Mouse (Mus musculus) embryo, embryonic 9.5 days (tissue): ENCODE measurements around the gene Slc35g3.
A peak's percentile ranks its signal among the peaks of the same experiment; 100 is the strongest.

Experiments used
- DNase-seq: peaks from one replicate; pipeline ENCODE4 v3.0.0-alpha.2; 2017; ENCODE audit errors: extremely low spot score

Gene Slc35g3

DNA sequence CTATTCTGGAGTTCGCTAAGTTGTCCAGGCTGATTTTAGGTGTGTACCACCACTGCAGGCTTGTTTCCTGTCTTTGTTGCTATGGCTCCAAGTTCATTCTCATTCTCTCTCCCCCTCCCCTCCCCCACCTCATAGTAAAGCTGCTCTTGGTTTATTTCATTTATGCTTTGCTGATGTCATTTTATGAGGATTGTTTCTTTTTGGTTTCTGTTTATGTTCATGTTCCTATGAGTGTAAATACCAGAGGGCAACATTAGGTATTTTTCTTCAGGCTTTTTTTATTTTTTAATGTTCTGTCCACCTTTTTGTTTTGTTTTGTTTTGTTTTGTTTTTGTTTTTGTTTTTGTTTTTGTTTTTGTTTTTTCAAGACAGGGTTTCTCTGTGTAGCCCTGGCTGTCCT is at the start of gene Slc35g3:
TSS of gene Slc35g3 (minus strand) at position 101 of the 400 bp plus-strand sequence.
- DNase-seq = no peak

DNA sequence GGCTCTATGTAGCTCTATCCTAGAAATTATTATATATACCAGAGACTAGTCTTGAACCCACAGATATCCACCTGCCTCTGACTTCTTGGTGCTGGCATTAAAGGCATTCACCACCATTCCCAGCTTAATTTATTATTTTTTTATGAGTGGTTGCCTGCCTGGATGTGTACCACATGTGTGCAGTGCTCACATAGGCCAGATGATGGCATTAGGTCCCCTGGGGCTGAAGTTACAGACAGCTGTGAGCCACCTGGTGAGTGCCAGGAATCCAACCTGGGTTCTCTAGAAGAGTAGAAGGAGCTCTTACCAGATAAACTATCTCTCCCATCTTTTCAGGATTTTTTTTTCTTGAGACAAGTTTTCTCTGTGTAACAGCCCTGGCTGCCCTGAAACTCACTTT is 48.5 kb upstream of the Slc35g3 start:
- no peak for DNase-seq

GRCm38 (mm10) chr11:69807641-69808040 is 45.9 kb upstream of the Slc35g3 start:
- DNase-seq = no peak

GRCm38 (mm10) chr11:69806378-69806777 is 44.6 kb upstream of the Slc35g3 start:
- no peak for DNase-seq

DNA sequence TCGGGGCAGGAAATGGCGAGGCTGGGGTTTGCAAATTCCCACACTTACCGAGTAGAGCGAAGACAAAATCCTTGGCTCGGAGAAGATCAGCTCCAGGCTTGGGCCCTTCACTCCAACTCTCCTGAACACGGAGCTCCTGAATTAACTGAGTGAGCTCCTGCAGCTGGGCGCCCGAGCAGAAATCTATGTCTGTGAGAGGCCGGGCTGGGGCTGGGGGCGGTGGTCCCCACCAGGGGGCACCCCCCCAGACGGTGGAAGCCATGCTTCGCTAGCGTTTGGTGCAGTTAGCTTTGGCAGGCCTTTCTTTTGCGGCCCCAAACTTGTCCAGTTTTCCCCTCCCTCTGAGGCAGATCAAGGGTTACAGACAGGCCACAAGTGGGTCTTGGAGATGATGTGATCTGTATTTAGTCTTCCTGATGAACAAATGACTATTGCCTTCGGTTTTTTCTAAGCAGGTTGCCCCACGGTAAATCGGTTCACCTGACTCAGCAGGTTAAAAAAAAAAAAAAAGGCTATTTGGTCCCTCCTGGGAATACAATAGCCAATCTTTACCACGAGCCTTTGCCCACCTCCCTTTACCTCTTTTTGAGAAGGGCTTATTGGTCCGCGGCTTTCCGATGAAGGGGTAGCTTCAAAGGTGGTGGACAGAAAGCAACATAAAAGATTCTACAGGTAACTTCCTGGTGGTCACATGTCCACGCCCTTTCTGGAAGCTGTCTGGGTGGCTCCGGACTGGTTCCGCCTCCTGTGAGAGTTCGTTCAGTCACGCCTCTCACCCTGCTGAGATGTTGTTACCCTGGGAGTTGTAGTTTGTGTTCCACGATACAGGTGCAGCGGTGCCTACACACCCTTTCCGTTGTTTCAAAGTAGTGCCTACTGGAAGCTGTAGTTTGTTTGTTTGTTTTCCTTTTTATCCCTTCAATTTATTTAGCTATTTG is 43.5 kb upstream of the Slc35g3 start, which contains the start of gene Tmem102:
TSS of gene Tmem102 (minus strand) at position 653 of the 938 bp plus-strand sequence.
- peak; percentile 13 for DNase-seq

DNA sequence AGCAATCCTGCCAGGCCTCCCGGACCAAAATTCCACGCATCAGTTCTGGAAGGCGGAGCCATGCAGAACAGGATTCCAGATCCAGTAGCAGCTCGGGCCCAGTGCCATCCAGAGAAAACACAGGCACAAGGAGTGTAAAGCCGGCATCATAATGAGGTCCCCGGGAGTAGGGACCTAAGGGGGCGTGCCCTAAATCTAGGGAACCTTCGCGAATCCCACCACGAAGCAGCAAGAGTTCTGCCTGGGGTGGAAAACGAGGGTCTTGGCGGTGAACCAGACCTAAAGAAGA is 42.8 kb upstream of the Slc35g3 start:
- peak; percentile 10 for DNase-seq

DNA sequence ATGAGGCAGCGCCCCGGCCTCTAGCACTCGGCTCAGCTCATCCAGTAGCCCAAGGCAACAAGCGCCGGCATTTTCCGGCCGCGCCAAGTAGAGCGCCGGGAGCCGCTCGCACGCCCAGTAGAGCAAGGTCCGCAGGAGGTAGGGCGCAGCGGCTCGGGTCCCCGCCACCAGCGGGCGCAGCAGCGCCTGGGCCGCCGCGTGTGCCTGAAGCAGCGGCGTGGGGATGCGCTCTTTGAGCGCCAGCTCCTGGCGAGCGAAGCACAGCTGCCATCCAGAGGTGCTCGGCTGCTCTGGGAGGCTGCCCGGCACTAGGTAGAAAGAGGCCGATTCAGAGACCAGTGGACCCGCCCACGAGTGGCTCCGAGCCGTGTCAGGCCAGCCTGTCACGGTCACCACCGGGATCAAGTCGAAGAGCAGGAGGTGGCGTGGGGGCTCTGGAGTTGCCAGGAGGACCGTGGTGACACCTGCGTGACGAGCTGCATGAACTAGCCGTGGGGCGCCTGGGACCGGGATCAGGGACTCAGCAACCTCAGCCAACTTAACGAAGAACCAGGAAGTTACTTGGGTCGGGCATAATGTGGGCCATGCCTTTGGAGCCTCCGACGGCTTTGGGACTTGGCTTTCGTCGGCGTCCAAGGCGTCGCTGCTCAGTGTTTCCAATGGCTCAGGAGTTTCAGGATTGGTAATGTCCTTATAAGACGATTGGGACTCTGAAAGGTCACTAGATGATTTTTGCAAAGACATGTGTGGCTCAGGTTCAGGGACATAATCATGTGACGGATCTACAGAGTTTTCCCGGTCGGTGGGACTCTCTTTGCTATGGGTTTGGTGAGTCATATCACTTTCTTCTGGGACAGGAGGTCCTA is 42.3 kb upstream of the Slc35g3 start:
- peak; percentile 68 for DNase-seq

DNA sequence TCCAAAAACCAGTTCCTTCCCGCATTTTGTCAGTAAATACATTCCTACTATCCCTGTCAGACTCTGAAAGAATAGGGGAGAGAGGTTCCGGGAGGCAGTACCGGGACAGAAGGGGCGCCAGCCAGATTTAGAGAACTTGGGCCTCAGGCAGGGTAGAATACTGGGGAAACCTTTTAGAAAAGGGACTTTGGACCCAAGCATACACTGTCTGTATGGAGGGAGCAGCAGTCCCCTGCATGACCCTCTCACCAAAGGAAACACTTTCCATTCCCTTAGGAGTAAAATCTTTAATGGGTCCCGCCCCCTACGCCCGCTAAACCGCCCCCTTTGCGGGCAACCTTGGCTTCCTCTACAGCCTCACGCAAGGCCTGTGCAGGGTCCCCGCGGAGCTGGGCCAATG is 41.6 kb upstream of the Slc35g3 start:
- DNase-seq = no peak

DNA sequence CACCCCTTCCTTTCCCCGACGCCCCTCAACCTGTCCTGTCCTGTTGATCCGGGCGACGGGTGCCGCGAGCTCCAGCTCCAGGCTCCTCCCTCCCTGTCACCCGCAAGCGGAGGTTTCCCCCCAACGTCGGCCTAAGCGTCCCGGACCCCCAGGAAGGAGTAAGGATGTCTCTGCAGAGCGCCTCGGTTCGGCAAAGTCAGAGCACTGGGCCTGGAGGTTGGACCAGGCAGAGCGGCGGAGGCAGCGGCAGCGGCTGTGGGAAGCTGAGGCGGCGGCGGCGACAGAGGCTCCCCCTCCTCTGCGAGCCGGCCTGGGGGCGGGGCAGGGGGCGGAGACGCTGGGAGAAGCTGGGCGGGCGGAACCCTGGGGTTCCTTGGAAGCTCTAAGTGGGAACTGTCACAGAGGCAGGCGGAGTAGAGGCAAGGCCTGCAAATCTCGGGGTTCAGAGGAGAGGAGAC is 40.9 kb upstream of the Slc35g3 start:
- peak; percentile 83 for DNase-seq

DNA sequence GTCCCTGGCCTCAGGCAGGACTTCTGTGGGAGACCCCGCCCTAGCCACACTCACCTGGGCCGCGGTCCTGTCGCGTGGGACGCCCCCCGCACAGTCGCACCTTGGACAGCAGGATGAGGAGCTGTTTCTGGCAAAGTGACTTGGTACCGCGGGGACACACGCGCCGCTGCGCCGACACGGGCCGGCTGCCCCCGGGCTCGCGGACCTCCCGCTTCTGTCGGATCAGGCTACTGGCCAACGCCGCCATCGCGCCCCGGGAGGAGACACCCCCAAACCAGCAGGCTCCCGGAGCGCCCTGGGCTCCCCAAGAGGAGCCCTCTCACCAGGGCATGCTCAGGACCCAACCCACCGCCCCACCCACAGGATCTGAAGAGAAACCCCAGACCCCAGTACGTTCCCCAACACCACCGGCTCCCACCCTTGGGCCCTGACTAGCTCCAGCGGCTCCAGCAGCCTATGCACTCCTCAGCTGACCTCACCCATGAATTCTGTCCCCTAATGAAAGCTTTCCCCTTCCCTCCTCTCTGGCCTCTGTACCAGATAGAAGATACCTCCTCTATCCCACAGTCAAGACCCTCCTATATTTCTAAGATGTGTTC is 39.7 kb upstream of the Slc35g3 start, which contains the start of gene Fgf11:
TSS of gene Fgf11 (minus strand) at position 479 of the 599 bp plus-strand sequence.
- no peak for DNase-seq

GRCm38 (mm10) chr11:69800392-69801197 is 38.8 kb upstream of the Slc35g3 start:
- DNase-seq = peak; percentile 90

GRCm38 (mm10) chr11:69800138-69800391 is 38.3 kb upstream of the Slc35g3 start:
- DNase-seq = no peak

DNA sequence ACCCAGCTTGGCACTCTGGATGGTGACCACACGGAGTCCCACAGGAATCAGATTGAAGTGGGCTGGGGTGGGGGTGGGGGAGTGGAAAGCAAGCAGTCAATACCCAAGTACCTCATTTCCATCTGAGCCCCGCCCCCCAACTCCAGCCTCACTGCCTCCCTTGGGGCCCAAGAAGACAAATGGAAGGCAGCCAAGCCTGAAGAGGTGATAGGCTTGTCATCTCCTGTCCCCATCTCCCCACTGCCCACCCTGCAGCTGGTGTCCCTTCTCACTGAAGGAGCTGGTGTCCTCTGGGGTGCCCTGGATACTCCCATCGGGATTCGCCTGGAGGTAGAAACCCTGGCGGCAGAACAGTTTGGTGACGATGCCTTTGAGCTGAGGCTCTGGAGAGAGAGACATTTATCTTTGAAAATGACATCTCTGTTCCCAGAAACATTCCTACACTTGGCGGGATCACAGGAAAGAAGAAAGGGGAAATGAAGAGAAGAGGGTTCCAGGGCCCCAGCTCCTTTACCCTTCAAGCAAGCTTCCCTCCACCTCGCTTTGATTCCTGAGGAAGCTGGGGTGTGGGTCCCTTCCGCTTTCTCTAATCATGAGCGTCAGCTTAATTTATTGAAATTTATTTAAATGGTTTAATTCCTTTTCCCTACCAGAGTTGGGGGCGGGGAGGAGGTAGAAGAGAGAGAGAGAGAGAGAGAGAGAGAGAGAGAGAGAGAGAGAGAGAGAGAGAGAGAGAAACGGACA is 37.8 kb upstream of the Slc35g3 start:
- DNase-seq = no peak

DNA sequence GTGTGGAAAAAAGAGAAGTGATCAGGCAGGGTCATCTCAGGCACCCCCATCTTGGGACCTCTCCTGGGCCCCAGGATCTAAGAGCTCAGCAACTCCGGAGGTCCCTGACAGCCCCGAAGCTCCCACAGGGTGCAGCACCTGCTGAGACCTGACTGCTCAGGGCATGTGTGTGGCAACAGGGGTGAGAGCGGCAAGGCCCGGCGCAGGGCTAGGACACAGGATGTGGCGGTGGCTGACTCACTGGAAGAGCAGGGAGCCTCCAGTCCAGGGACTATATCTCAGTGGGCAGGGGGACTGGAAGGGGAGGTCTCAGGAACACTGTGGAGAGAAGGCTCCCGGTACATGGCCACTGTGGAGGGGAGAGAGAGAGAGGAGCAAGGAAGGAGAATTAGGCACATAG is 36.2 kb upstream of the Slc35g3 start:
- no peak for DNase-seq

- DNase-seq = no peak
These were observed 34.2 kb upstream of the Slc35g3 start for GRCm38 (mm10) chr11:69795983-69796435.

GRCm38 (mm10) chr11:69795168-69795982 is 33.6 kb upstream of the Slc35g3 start, which contains the start of gene Chrnb1:
Gene Chrnb1, minus strand, starts transcription at chr11:69795943.
- peak; percentile 87 for DNase-seq

DNA sequence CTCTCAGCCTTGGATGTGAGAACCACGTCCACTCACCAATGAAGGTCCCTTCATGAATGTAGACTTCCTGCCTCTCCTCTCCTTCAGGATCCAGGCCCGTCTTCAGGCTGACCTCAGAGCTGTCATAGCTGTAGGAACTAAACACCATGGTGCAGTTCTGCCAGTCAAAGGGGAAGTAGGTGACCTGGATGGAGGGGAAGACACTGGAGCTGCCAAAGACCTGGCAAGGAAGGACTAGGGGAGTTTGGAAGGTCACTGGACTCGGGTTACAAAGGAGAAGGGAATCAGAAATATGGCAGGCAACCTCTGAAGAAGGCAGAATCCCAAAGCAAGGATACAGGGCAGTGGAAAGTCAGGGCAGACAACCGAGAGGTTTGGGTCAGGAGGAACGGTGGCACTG is 31.7 kb upstream of the Slc35g3 start:
- DNase-seq = no peak

DNA sequence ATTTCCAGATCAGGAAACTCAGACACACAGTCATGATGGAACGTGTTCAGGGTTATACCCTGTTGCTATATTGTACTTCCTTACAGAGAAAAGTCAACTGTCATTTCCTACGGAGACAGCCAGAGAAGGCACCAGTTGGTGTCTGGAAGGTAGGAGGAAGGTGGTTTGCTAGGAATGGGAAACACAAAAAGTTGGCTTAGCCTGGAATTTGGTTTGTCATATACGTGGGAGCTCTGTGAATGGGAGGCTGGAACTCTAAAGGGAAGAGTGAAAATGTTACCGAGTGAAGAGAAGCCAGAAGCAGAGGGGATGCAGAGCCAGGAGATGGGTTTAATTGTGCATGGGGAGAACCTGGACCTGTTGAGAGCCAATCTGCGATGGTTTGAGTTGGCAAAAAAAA is 29.7 kb upstream of the Slc35g3 start:
- DNase-seq = no peak

GRCm38 (mm10) chr11:69789431-69789830 is 27.7 kb upstream of the Slc35g3 start:
- no peak for DNase-seq

- no peak for DNase-seq
These were observed 25.5 kb upstream of the Slc35g3 start for GRCm38 (mm10) chr11:69787306-69787705.
